Mouse (Mus musculus): Measurements from ENCODE around the gene Ripply3. TPM values are rescaled to one million over a fixed set of nuclear protein-coding genes. Genes with fewer than 3 reads are reported as not detected.

Gene Ripply3
- polyA plus RNA-seq (2012; rRNA removed): 0.47 and 2.5 TPM in 2 replicates

GRCm38 (mm10) chr16:94327781-94328711, at the start of gene Ripply3:
TSS of gene Ripply3 (plus strand) at chr16:94328420.
- peak within 1 kb of the TSS; percentile 66 for H3K4me3 ChIP-seq (ENCODE audit: low read depth, low read length)
- 2% methylated on average over 63 of the region's 63 CpGs for WGBS
- H3K27me3 ChIP-seq (ENCODE audit: control insufficient read depth, insufficient read depth, low read length): 0 out of 2 replicates have a peak, but pooled peaks cover 9% of the 10 kb centered on the region
- TF ChIP-seq CTCF (IDR thresholded peaks at IDR 0.05; ENCODE audit: extremely low read depth, insufficient read length, insufficient replicate concordance, low read depth, low read length) (no peak), POLR2A (IDR thresholded peaks at IDR 0.05; ENCODE audit: low read depth, low read length) (no peak)
- peaks cover 2% of the 10 kb centered on the region for H3K4me1 ChIP-seq (ENCODE audit: control insufficient read depth, insufficient read depth, insufficient read length, low read length)
- no peaks in the 10 kb centered on the region for H3K36me3 ChIP-seq (ENCODE audit: control insufficient read depth, insufficient read depth, low read length)
- no peak within 1 kb of the TSS for H3K27ac ChIP-seq (ENCODE audit: insufficient read depth, low read depth, low read length)

- Histone ChIP-seq H3K27me3 (ENCODE audit: control insufficient read depth, insufficient read depth, low read length) (no peaks in the 10 kb centered on the region), H3K4me1 (ENCODE audit: control insufficient read depth, insufficient read depth, insufficient read length, low read length) (no peaks in the 10 kb centered on the region), H3K4me3 (ENCODE audit: low read depth, low read length) (no peak overlapping the region), H3K36me3 (ENCODE audit: control insufficient read depth, insufficient read depth, low read length) (0 out of 2 replicates have a peak, but pooled peaks cover 1% of the 10 kb centered on the region), H3K27ac (ENCODE audit: insufficient read depth, low read depth, low read length) (no peak overlapping the region)
- TF ChIP-seq POLR2A (IDR thresholded peaks at IDR 0.05; ENCODE audit: low read depth, low read length) (no peak), CTCF (IDR thresholded peaks at IDR 0.05; ENCODE audit: extremely low read depth, insufficient read length, insufficient replicate concordance, low read depth, low read length) (no peak)
- 95% methylated on average over 3 of the region's 3 CpGs for WGBS
Measured at GRCm38 (mm10) chr16:94283972-94284371, 44.2 kb upstream of the Ripply3 start.

GRCm38 (mm10) chr16:94287826-94288225, 40.4 kb upstream of the Ripply3 start:
- 38% methylated on average over 9 of the region's 9 CpGs for whole genome bisulfite sequencing
- TF ChIP-seq POLR2A (IDR thresholded peaks at IDR 0.05; ENCODE audit: low read depth, low read length): no peak
- TF ChIP-seq CTCF (IDR thresholded peaks at IDR 0.05; ENCODE audit: extremely low read depth, insufficient read length, insufficient replicate concordance, low read depth, low read length): no peak
- H3K27me3 ChIP-seq (ENCODE audit: control insufficient read depth, insufficient read depth, low read length): no peaks in the 10 kb centered on the region
- H3K4me3 ChIP-seq (ENCODE audit: low read depth, low read length): no peak overlapping the region
- 0 out of 2 replicates have a peak, but pooled peaks cover 1% of the 10 kb centered on the region for H3K36me3 ChIP-seq (ENCODE audit: control insufficient read depth, insufficient read depth, low read length)
- H3K27ac ChIP-seq (ENCODE audit: insufficient read depth, low read depth, low read length): no peak overlapping the region
- peaks cover 3% of the 10 kb centered on the region for H3K4me1 ChIP-seq (ENCODE audit: control insufficient read depth, insufficient read depth, insufficient read length, low read length)

- peak overlapping the region; percentile 94 for H3K4me3 ChIP-seq (ENCODE audit: low read depth, low read length)
- H3K4me1 ChIP-seq (ENCODE audit: control insufficient read depth, insufficient read depth, insufficient read length, low read length): peaks cover 3% of the 10 kb centered on the region
- no peaks in the 10 kb centered on the region for H3K36me3 ChIP-seq (ENCODE audit: control insufficient read depth, insufficient read depth, low read length)
- H3K27ac ChIP-seq (ENCODE audit: insufficient read depth, low read depth, low read length): no peak overlapping the region
- H3K27me3 ChIP-seq (ENCODE audit: control insufficient read depth, insufficient read depth, low read length): no peaks in the 10 kb centered on the region
- WGBS: 8% methylated on average over 39 of the region's 39 CpGs
- TF ChIP-seq POLR2A (IDR thresholded peaks at IDR 0.05; ENCODE audit: low read depth, low read length) (no peak), CTCF (IDR thresholded peaks at IDR 0.05; ENCODE audit: extremely low read depth, insufficient read length, insufficient replicate concordance, low read depth, low read length) (no peak)
Measured at GRCm38 (mm10) chr16:94289138-94290072, 38.8 kb upstream of the Ripply3 start.

- TF ChIP-seq CTCF (IDR thresholded peaks at IDR 0.05; ENCODE audit: extremely low read depth, insufficient read length, insufficient replicate concordance, low read depth, low read length): no peak
- peak; percentile 56; the same call in 1 of the 2 replicates for TF ChIP-seq POLR2A (IDR thresholded peaks at IDR 0.05; ENCODE audit: low read depth, low read length)
- Histone ChIP-seq H3K27ac (ENCODE audit: insufficient read depth, low read depth, low read length) (no peak overlapping the region), H3K36me3 (ENCODE audit: control insufficient read depth, insufficient read depth, low read length) (no peaks in the 10 kb centered on the region), H3K27me3 (ENCODE audit: control insufficient read depth, insufficient read depth, low read length) (no peaks in the 10 kb centered on the region), H3K4me1 (ENCODE audit: control insufficient read depth, insufficient read depth, insufficient read length, low read length) (peaks cover 3% of the 10 kb centered on the region), H3K4me3 (ENCODE audit: low read depth, low read length) (peak overlapping the region; percentile 94)
- WGBS: 4% methylated on average over 52 of the region's 52 CpGs
Measured at GRCm38 (mm10) chr16:94290073-94290999, 37.9 kb upstream of the Ripply3 start.

GRCm38 (mm10) chr16:94291141-94291540, 37.1 kb upstream of the Ripply3 start:
- Histone ChIP-seq H3K36me3 (ENCODE audit: control insufficient read depth, insufficient read depth, low read length) (no peaks in the 10 kb centered on the region), H3K4me3 (ENCODE audit: low read depth, low read length) (no peak overlapping the region), H3K27me3 (ENCODE audit: control insufficient read depth, insufficient read depth, low read length) (no peaks in the 10 kb centered on the region), H3K27ac (ENCODE audit: insufficient read depth, low read depth, low read length) (no peak overlapping the region), H3K4me1 (ENCODE audit: control insufficient read depth, insufficient read depth, insufficient read length, low read length) (peaks cover 3% of the 10 kb centered on the region)
- TF ChIP-seq POLR2A (IDR thresholded peaks at IDR 0.05; ENCODE audit: low read depth, low read length) (no peak), CTCF (IDR thresholded peaks at IDR 0.05; ENCODE audit: extremely low read depth, insufficient read length, insufficient replicate concordance, low read depth, low read length) (no peak)
- WGBS: 64% methylated on average over 4 of the region's 4 CpGs
